Mouse (Mus musculus) heart, embryonic 16.5 days (tissue): ENCODE results near the gene Ablim1. TPM values are rescaled to one million over a fixed set of nuclear protein-coding genes. Genes with fewer than 3 reads are reported as not detected.

Source experiments
- ATAC-seq: fragments of 200-750 bp; cut with Nextera tagmentation; replicated peaks from 2 replicates; pipeline ENCODE4 v1.8.0; 2017; ENCODE audit warnings: moderate number of reproducible peaks; ENCODE audit not compliant: insufficient read depth, low FRiP score; ENCODE audit errors: extremely low read depth
- H3K27ac ChIP-seq: fragments of 300-500 bp; sonication (generic); 2 replicates; pipeline ENCODE4 v1.5.1; 2014; ENCODE audit warnings: mild to moderate bottlenecking, low read length, control low read depth, moderate library complexity
- H3K27me3 ChIP-seq: fragments of 300-500 bp; sonication (generic); 2 replicates; pipeline ENCODE4 v1.6.1; 2014; ENCODE audit warnings: low read length, mixed read lengths; ENCODE audit not compliant: control insufficient read depth, insufficient read depth
- H3K36me3 ChIP-seq: fragments of 300-500 bp; sonication (generic); 2 replicates; pipeline ENCODE4 v1.6.1; 2014; ENCODE audit not compliant: control insufficient read depth, insufficient read depth
- H3K4me1 ChIP-seq: fragments of 300-500 bp; sonication (generic); 2 replicates; pipeline ENCODE4 v1.6.1; 2014; ENCODE audit warnings: low read length, mixed read lengths; ENCODE audit not compliant: control insufficient read depth, insufficient read depth
- H3K4me2 ChIP-seq: fragments of 300-500 bp; sonication (generic); 2 replicates; pipeline ENCODE4 v1.6.1; 2014; ENCODE audit warnings: low read depth, mild to moderate bottlenecking, control low read depth, low read length
- H3K4me3 ChIP-seq: fragments of 300-500 bp; sonication (generic); 2 replicates; pipeline ENCODE4 v1.5.1; 2014; ENCODE audit warnings: mild to moderate bottlenecking, control low read depth, low read length
- H3K9ac ChIP-seq: fragments of 300-500 bp; sonication (generic); 2 replicates; pipeline ENCODE4 v1.6.1; 2014; ENCODE audit warnings: low read length, control low read depth
- H3K9me3 ChIP-seq: fragments of 300-500 bp; sonication (generic); replicated peaks from 2 replicates; pipeline ENCODE4 v1.6.1; 2016; ENCODE audit warnings: low read length; ENCODE audit not compliant: control insufficient read depth
- WGBS: fragments of 180-500 bp; shearing (Covaris S2); extraction: QIAGEN DNeasy Blood & Tissue Kit; methylation state at CpG from one replicate; pipeline ENCODE4 v1.1.7; 2014; 5-methylcytosine and 5-hydroxymethylcytosine counted together
- polyA plus RNA-seq: library from polyadenylated mRNA; unstranded; fragments of >200 nt; fragmentation: Nextera tagmentation; extraction: Ambion mirVana; gene quantifications from 2 replicates; pipeline ENCODE4 v1.2.1, GENCODE M21; 2015

The Ablim1 gene
- polyA plus RNA-seq, 1 experiment from 2014 or later: 72.6 TPM

- Histone ChIP-seq H3K27me3 (no peaks in the 10 kb centered on the region), H3K4me3 (no peak overlapping the region), H3K27ac (no peak overlapping the region), H3K4me2 (no peak overlapping the region), H3K4me1 (peaks cover 33% of the 10 kb centered on the region), H3K9ac (no peak overlapping the region), H3K36me3 (no peaks in the 10 kb centered on the region), H3K9me3 (no peaks in the 10 kb centered on the region)
- no peak for ATAC-seq
- 50% methylated on average over 2 of the region's 2 CpGs for WGBS
Observed at GRCm38 (mm10) chr19:57164882-57165281, 149.8 kb downstream of the Ablim1 start.

GRCm38 (mm10) chr19:57163315-57163714 lies 151.4 kb downstream of the Ablim1 start:
- WGBS: 30% methylated on average over 13 of the region's 13 CpGs
- ATAC-seq: peak; percentile 79
- no peaks in the 10 kb centered on the region for H3K36me3 ChIP-seq
- H3K4me2 ChIP-seq: peak overlapping the region; percentile 48
- H3K4me3 ChIP-seq: no peak overlapping the region
- no peaks in the 10 kb centered on the region for H3K27me3 ChIP-seq
- peak overlapping the region; percentile 98 for H3K27ac ChIP-seq
- peaks cover 33% of the 10 kb centered on the region for H3K4me1 ChIP-seq
- no peaks in the 10 kb centered on the region for H3K9me3 ChIP-seq
- peak overlapping the region; percentile 69 for H3K9ac ChIP-seq

- no peak for ATAC-seq
- H3K9ac ChIP-seq: peak overlapping the region; percentile 69
- no peaks in the 10 kb centered on the region for H3K9me3 ChIP-seq
- 56% methylated on average over 11 of the region's 11 CpGs for whole genome bisulfite sequencing
- no peaks in the 10 kb centered on the region for H3K36me3 ChIP-seq
- H3K27ac ChIP-seq: peak overlapping the region; percentile 98
- no peak overlapping the region for H3K4me2 ChIP-seq
- H3K4me3 ChIP-seq: no peak overlapping the region
- no peaks in the 10 kb centered on the region for H3K27me3 ChIP-seq
- H3K4me1 ChIP-seq: peaks cover 41% of the 10 kb centered on the region
Observed at GRCm38 (mm10) chr19:57161978-57162727, 152.6 kb downstream of the Ablim1 start.

GRCm38 (mm10) chr19:57161010-57161660 lies 153.6 kb downstream of the Ablim1 start:
- Histone ChIP-seq H3K4me2 (no peak overlapping the region), H3K9ac (no peak overlapping the region), H3K4me1 (peaks cover 37% of the 10 kb centered on the region), H3K27me3 (no peaks in the 10 kb centered on the region), H3K27ac (no peak overlapping the region), H3K9me3 (no peaks in the 10 kb centered on the region), H3K36me3 (no peaks in the 10 kb centered on the region), H3K4me3 (no peak overlapping the region)
- no peak for ATAC-seq
- WGBS: 74% methylated on average over 7 of the region's 7 CpGs

- H3K4me3 ChIP-seq: no peak overlapping the region
- H3K36me3 ChIP-seq: no peaks in the 10 kb centered on the region
- peak overlapping the region; percentile 36; the same call in 1 of the 2 replicates for H3K27ac ChIP-seq
- 0 out of 2 replicates have a peak overlapping the region, but pooled peaks have one; percentile 27 for H3K9ac ChIP-seq
- peaks cover 48% of the 10 kb centered on the region for H3K4me1 ChIP-seq
- peak overlapping the region; percentile 40 for H3K4me2 ChIP-seq
- WGBS: 42% methylated on average over 20 of the region's 20 CpGs
- ATAC-seq: no peak
- H3K9me3 ChIP-seq: no peaks in the 10 kb centered on the region
- H3K27me3 ChIP-seq: no peaks in the 10 kb centered on the region
Observed at GRCm38 (mm10) chr19:57157731-57158343, 156.9 kb downstream of the Ablim1 start.

- Histone ChIP-seq H3K4me3 (no peak overlapping the region), H3K4me2 (no peak overlapping the region), H3K9me3 (no peaks in the 10 kb centered on the region), H3K4me1 (peaks cover 44% of the 10 kb centered on the region), H3K9ac (peak overlapping the region; percentile 10; the same call in 1 of the 2 replicates), H3K36me3 (0 out of 2 replicates have a peak, but pooled peaks cover 3% of the 10 kb centered on the region), H3K27me3 (no peaks in the 10 kb centered on the region), H3K27ac (peak overlapping the region; percentile 74)
- ATAC-seq: no peak
- 68% methylated on average over 14 of the region's 14 CpGs for WGBS
Observed at GRCm38 (mm10) chr19:57155121-57155884, 159.4 kb downstream of the Ablim1 start.

- H3K9ac ChIP-seq: no peak overlapping the region
- no peak; the same call in 1 of the 2 replicates for ATAC-seq
- H3K4me2 ChIP-seq: peak overlapping the region; percentile 2; the same call in 1 of the 2 replicates
- no peaks in the 10 kb centered on the region for H3K9me3 ChIP-seq
- WGBS: 26% methylated on average over 9 of the region's 9 CpGs
- no peak overlapping the region for H3K4me3 ChIP-seq
- 0 out of 2 replicates have a peak, but pooled peaks cover 6% of the 10 kb centered on the region for H3K36me3 ChIP-seq
- H3K27me3 ChIP-seq: no peaks in the 10 kb centered on the region
- peaks cover 46% of the 10 kb centered on the region for H3K4me1 ChIP-seq
- no peak overlapping the region for H3K27ac ChIP-seq
Observed at GRCm38 (mm10) chr19:57152357-57152756, 162.4 kb downstream of the Ablim1 start.

GRCm38 (mm10) chr19:57151504-57151903 lies 163.2 kb downstream of the Ablim1 start:
- Histone ChIP-seq H3K27me3 (no peaks in the 10 kb centered on the region), H3K4me2 (no peak overlapping the region), H3K9me3 (no peaks in the 10 kb centered on the region), H3K9ac (no peak overlapping the region), H3K4me1 (peaks cover 54% of the 10 kb centered on the region), H3K27ac (no peak overlapping the region), H3K36me3 (0 out of 2 replicates have a peak, but pooled peaks cover 6% of the 10 kb centered on the region), H3K4me3 (no peak overlapping the region)
- ATAC-seq: no peak
- WGBS: 87% methylated on average over 9 of the region's 9 CpGs
